Mouse (Mus musculus): ENCODE results near the gene Trim23.

Trim23 gene

DNA sequence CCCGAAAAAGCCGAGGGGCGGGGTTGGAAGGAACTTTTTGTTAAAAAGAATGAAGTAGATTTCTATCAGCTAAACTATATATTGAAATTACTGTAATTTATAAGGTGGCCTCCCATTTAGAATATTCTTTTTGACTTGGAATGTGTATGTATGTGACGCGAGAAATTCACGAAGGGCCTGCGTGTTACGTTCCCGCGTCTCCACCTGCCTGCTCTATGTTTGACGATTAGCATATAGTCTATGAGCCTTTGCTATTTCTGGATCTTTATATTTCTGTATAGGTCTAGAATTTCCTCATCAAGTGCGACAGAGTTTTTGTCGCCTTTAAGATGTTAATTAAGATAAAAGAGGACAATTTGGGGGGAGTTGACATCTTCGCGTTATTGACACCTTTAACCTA lies 50.6 kb downstream of the Trim23 start:
- in situ Hi-C loops (cut with MboI; ENCODE audit: unreplicated experiment in 2 of 2), result no loop called here
